Mouse (Mus musculus) bone marrow macrophage, adult 2 months (primary cell): Measurements from ENCODE around the gene Nav2.

Experiments
- CTCF ChIP-seq: IDR thresholded peaks from 2 replicates; pipeline ENCODE4 v1.5.1; 2012; ENCODE audit warnings: low read depth, mild to moderate bottlenecking, low read length, moderate library complexity
- POLR2A ChIP-seq: IDR thresholded peaks from 2 replicates; pipeline ENCODE4 v1.6.1; 2012; ENCODE audit warnings: mild to moderate bottlenecking, low read depth, low read length, borderline replicate concordance

DNA sequence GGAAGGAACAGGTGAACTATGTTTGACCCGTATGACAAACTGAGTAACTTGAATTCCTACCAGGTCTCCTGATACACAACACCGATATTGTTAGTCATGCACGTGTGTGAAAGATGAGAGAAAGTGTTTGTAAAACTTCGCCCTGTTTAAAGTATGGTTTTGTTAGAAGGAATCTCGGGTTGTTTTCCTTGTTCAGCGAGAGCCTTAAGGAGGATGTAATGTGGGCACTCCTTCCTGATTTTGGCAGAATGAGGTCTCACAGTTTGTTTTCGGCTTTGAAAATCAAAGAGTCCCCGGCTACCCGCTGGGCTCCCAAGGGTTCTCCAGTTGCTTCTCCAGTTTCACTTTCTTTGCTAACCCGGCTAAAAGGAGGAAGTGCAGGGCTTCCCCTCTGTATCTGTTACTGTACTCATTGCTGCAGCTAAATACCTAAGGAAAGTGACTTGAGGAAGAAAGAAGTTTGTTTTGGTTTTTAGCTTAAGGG lies 553.9 kb downstream of the Nav2 start:
- TF ChIP-seq POLR2A (no peak), CTCF (no peak)
